Mouse (Mus musculus) hindbrain, embryonic 13.5 days (tissue): ENCODE results near the gene Gm42688. TPM values are rescaled to one million over a fixed set of nuclear protein-coding genes. Genes with fewer than 3 reads are reported as not detected.

ENCODE experiments used
- ATAC-seq: fragments of 200-750 bp; cut with Nextera tagmentation; 2 replicates; pipeline ENCODE4 v1.8.0; 2017; ENCODE audit warnings: moderate TSS enrichment; ENCODE audit not compliant: low FRiP score
- H3K27ac ChIP-seq: fragments of 300-500 bp; sonication (generic); 2 replicates; pipeline ENCODE4 v1.5.1; 2015; ENCODE audit warnings: inconsistent platforms, mild to moderate bottlenecking, moderate library complexity
- H3K27me3 ChIP-seq: fragments of 300-500 bp; sonication (generic); 2 replicates; pipeline ENCODE4 v1.6.1; 2015; ENCODE audit warnings: mild to moderate bottlenecking, inconsistent platforms
- H3K36me3 ChIP-seq: fragments of 300-500 bp; sonication (generic); 2 replicates; pipeline ENCODE4 v1.6.1; 2015; ENCODE audit warnings: mild to moderate bottlenecking, inconsistent platforms
- H3K4me1 ChIP-seq: fragments of 300-500 bp; sonication (generic); replicated peaks from 2 replicates; pipeline ENCODE4 v1.6.1; 2015; ENCODE audit warnings: inconsistent platforms
- H3K4me2 ChIP-seq: fragments of 300-500 bp; sonication (generic); 2 replicates; pipeline ENCODE4 v1.6.1; 2015; ENCODE audit warnings: inconsistent platforms, mild to moderate bottlenecking, moderate library complexity
- H3K4me3 ChIP-seq: fragments of 300-500 bp; sonication (generic); 2 replicates; pipeline ENCODE4 v1.5.1; 2015; ENCODE audit warnings: mild to moderate bottlenecking, inconsistent platforms
- H3K9ac ChIP-seq: fragments of 300-500 bp; sonication (generic); 2 replicates; pipeline ENCODE4 v1.6.1; 2015; ENCODE audit warnings: mild to moderate bottlenecking, inconsistent platforms
- H3K9me3 ChIP-seq: fragments of 300-500 bp; sonication (generic); 2 replicates; pipeline ENCODE4 v1.6.1; 2016; ENCODE audit warnings: inconsistent platforms
- WGBS: fragments of 180-500 bp; shearing (Covaris S2); methylation state at CpG from one replicate; pipeline ENCODE4 v1.1.7; 2015; 5-methylcytosine and 5-hydroxymethylcytosine counted together
- polyA plus RNA-seq: library from polyadenylated mRNA; unstranded; fragments of >200 nt; fragmentation: Nextera tagmentation; extraction: Ambion mirVana; gene quantifications from 2 replicates; pipeline ENCODE4 v1.2.1, GENCODE M21; 2015

Gene Gm42688
- polyA plus RNA-seq, 1 experiment from 2014 or later, result 4.0 TPM

DNA sequence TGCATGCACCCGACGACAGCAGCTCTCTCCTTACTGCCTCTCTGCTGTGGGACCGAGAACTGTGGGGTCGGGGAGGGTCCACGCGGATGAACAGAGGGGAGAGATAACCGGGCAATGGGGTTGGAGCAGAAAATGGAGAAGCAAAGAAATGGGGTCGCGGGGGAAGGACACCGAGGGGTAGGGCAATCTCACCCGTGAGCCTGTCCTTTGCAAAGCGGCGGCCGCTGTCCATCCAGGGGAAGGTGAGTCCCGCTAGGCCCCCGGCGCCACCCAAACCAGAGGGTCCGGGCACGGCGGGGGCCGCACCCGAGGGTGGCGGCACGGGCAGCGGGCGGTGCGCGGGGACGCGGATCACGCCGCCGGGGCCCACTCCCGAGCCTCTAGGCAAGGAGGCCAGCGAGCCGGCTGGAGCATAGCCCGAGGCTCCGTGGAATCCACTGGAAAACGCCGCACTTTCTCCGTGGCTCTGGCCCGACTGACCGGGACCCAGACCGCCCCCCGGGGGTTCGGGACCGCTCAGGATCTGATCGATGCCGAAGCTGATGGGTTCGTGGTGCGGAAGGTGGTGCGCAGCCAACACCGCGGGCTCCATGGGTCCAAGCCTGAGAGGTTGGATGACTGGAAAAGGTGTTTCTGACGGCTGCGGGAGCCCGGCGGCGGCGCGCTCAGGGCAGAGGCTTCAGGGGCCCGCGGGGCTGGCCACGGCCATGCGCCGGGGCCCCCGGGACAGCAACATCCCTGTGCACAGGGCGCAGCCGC, 31.8 kb upstream of the Gm42688 start:
- no peaks in the 10 kb centered on the region for H3K36me3 ChIP-seq
- H3K27ac ChIP-seq, result no peak overlapping the region
- H3K27me3 ChIP-seq, result peaks cover 99% of the 10 kb centered on the region
- no peak overlapping the region for H3K9ac ChIP-seq
- WGBS, result 2% methylated on average over 66 of the region's 69 CpGs
- peak overlapping the region; percentile 11; the same call in 1 of the 2 replicates for H3K4me2 ChIP-seq
- peaks cover 28% of the 10 kb centered on the region for H3K4me1 ChIP-seq
- no peak for ATAC-seq
- H3K4me3 ChIP-seq, result peak overlapping the region; percentile 21
- H3K9me3 ChIP-seq, result no peaks in the 10 kb centered on the region

DNA sequence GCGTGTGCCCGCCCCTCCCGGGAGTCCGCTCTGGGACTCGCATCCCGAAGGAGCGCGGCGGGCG, 31.3 kb upstream of the Gm42688 start, which contains the start of gene Tlx2:
Tlx2 (minus strand) TSS at position 47 of the 64 bp plus-strand sequence.
- Histone ChIP-seq H3K27me3 (peaks cover 99% of the 10 kb centered on the region), H3K9ac (no peak within 1 kb of the TSS), H3K4me1 (peaks cover 28% of the 10 kb centered on the region), H3K36me3 (no peaks in the 10 kb centered on the region), H3K4me3 (peak within 1 kb of the TSS; percentile 23), H3K9me3 (no peaks in the 10 kb centered on the region), H3K4me2 (peak within 1 kb of the TSS; percentile 11; the same call in 1 of the 2 replicates), H3K27ac (no peak within 1 kb of the TSS)
- no peak for ATAC-seq
- WGBS, result 0% methylated on average over 9 of the region's 10 CpGs

GRCm38 (mm10) chr6:83070311-83071219, 30.9 kb upstream of the Gm42688 start:
- ATAC-seq, result no peak; the same call in 1 of the 2 replicates
- Histone ChIP-seq H3K27me3 (peaks cover 99% of the 10 kb centered on the region), H3K4me2 (peak overlapping the region; percentile 11; the same call in 1 of the 2 replicates), H3K27ac (no peak overlapping the region), H3K9ac (no peak overlapping the region), H3K4me3 (peak overlapping the region; percentile 21), H3K9me3 (no peaks in the 10 kb centered on the region), H3K4me1 (peaks cover 28% of the 10 kb centered on the region), H3K36me3 (no peaks in the 10 kb centered on the region)
- WGBS, result under 1% methylated on average over 56 of the region's 58 CpGs

DNA sequence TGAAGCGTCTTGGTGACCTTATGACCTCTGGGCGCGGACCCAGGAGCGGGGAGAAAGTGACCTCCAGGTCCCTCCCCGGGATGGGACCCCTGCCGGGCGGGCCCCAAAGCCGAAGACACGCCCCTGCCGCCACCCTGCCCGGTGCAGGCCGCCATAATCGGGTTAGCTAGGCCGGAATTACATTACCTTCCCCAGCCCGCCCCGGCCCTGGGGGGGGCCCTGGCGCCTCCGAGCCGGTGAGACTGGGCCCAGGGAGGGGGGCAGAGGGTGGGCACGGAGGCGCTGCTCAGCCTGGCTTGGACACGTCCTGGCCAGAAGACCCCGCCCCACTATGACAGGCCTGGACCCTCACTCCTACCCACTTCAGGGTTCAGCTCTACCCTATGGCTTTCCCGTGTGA, 30.2 kb upstream of the Gm42688 start:
- WGBS, result 0% methylated on average over 24 of the region's 24 CpGs
- no peak for ATAC-seq
- no peaks in the 10 kb centered on the region for H3K9me3 ChIP-seq
- peaks cover 28% of the 10 kb centered on the region for H3K4me1 ChIP-seq
- no peak overlapping the region for H3K4me2 ChIP-seq
- H3K9ac ChIP-seq, result no peak overlapping the region
- H3K27me3 ChIP-seq, result peaks cover 99% of the 10 kb centered on the region
- 0 out of 2 replicates have a peak overlapping the region, but pooled peaks have one; percentile 4 for H3K4me3 ChIP-seq
- no peak overlapping the region for H3K27ac ChIP-seq
- no peaks in the 10 kb centered on the region for H3K36me3 ChIP-seq

DNA sequence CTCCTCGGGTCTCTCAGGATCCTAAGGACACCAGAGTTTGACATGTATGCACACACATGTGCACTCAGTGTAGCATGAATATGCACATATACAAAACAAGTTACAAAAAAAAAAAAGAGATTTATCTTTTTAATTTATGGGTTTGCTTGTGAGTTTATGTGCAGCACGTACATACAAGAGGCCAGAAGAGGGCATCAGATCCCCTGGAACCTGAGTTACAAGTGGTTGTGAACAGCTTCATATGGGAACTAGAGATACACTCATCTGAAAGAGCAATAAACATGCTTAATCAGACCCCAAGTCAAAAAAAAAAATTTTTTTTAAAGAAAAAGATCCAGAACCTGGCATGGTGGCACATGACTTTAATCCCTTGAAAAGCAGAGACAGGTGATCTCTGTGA, 26.4 kb upstream of the Gm42688 start:
- no peak overlapping the region for H3K9ac ChIP-seq

DNA sequence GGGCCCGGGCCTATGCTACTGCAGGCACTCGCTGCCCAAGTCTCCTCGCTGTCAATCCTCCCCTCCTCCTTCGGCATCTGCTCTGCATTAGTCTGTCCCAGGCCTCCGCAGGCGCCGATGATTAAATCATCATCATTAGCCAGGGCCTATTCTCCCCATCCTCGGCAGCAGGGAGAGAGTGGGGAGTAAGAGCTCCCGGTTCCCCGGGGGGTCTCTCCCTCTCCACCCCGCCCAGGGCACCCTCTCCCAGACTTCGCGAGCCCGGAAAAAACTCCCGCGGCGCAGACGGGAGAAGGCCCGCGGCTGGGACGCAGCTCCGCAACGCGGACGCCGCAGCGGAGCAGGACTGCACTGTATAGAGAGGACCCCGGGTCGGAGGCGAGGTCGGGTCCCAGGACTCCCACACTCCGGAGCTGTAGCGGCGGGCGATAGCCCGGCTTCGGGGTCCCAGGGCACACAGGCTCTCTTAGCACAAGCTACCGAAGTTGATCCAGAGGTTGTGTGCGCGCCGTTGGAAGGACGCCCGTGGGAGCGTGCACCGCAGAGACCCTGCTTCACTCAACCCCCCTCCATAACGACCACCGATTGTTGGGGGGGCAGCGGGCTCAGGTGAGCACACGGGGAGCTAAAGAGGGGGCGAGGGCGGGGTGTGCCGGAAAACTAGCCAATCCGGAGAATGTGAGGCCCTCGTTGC, 23.6 kb upstream of the Gm42688 start, which contains the start of gene Pcgf1:
Pcgf1 (plus strand) TSS at position 240 of the 694 bp plus-strand sequence.
- H3K4me3 ChIP-seq, result peak within 1 kb of the TSS; percentile 77
- WGBS, result under 1% methylated on average over 54 of the region's 54 CpGs
- peak within 1 kb of the TSS; percentile 94 for H3K27ac ChIP-seq
- peaks cover 56% of the 10 kb centered on the region for H3K27me3 ChIP-seq
- peak; percentile 84 for ATAC-seq
- H3K4me1 ChIP-seq, result peaks cover 25% of the 10 kb centered on the region
- H3K9ac ChIP-seq, result peak within 1 kb of the TSS; percentile 88
- peak within 1 kb of the TSS; percentile 94 for H3K4me2 ChIP-seq
- H3K36me3 ChIP-seq, result peaks cover 23% of the 10 kb centered on the region
- H3K9me3 ChIP-seq, result no peaks in the 10 kb centered on the region

More for the DNA sequence above, 26.4 kb upstream of the Gm42688 start:
- H3K4me3 ChIP-seq, result no peak overlapping the region
- H3K27me3 ChIP-seq, result peaks cover 72% of the 10 kb centered on the region
- no peak for ATAC-seq
- H3K4me1 ChIP-seq, result peaks cover 33% of the 10 kb centered on the region
- H3K9me3 ChIP-seq, result no peaks in the 10 kb centered on the region
- no peak overlapping the region for H3K4me2 ChIP-seq
- H3K36me3 ChIP-seq, result no peaks in the 10 kb centered on the region
- WGBS, result 25% methylated on average over 2 of the region's 2 CpGs
- no peak overlapping the region for H3K27ac ChIP-seq

- H3K9me3 ChIP-seq, result no peaks in the 10 kb centered on the region
- peak overlapping the region; percentile 77 for H3K4me3 ChIP-seq
- under 1% methylated on average over 46 of the region's 46 CpGs for WGBS
- H3K9ac ChIP-seq, result peak overlapping the region; percentile 88
- peak overlapping the region; percentile 94 for H3K4me2 ChIP-seq
- H3K27me3 ChIP-seq, result peaks cover 56% of the 10 kb centered on the region
- H3K27ac ChIP-seq, result peak overlapping the region; percentile 94
- peaks cover 23% of the 10 kb centered on the region for H3K36me3 ChIP-seq
- peak; percentile 95 for ATAC-seq
- peaks cover 25% of the 10 kb centered on the region for H3K4me1 ChIP-seq
Observed at GRCm38 (mm10) chr6:83078324-83078858, 23.0 kb upstream of the Gm42688 start.

GRCm38 (mm10) chr6:83080210-83080609, 21.2 kb upstream of the Gm42688 start:
- WGBS, result 93% methylated on average over 5 of the region's 5 CpGs
- Histone ChIP-seq H3K27me3 (peaks cover 56% of the 10 kb centered on the region), H3K4me3 (no peak overlapping the region), H3K4me1 (peaks cover 25% of the 10 kb centered on the region), H3K9me3 (no peaks in the 10 kb centered on the region), H3K36me3 (peaks cover 23% of the 10 kb centered on the region), H3K9ac (no peak overlapping the region), H3K27ac (no peak overlapping the region), H3K4me2 (0 out of 2 replicates have a peak overlapping the region, but pooled peaks have one; percentile 81)
- ATAC-seq, result no peak

GRCm38 (mm10) chr6:83083497-83083896, 17.9 kb upstream of the Gm42688 start:
- Histone ChIP-seq H3K4me1 (peaks cover 31% of the 10 kb centered on the region), H3K9me3 (no peaks in the 10 kb centered on the region), H3K9ac (no peak overlapping the region; the same call in 1 of the 2 replicates), H3K27ac (no peak overlapping the region), H3K4me2 (no peak overlapping the region), H3K36me3 (peaks cover 23% of the 10 kb centered on the region), H3K27me3 (peaks cover 68% of the 10 kb centered on the region), H3K4me3 (no peak overlapping the region)
- 13% methylated on average over 5 of the region's 5 CpGs for WGBS
- ATAC-seq, result no peak

- ATAC-seq, result no peak
- Histone ChIP-seq H3K4me3 (no peak overlapping the region), H3K27ac (no peak overlapping the region), H3K36me3 (peaks cover 23% of the 10 kb centered on the region), H3K9me3 (no peaks in the 10 kb centered on the region), H3K4me1 (peaks cover 23% of the 10 kb centered on the region), H3K27me3 (peaks cover 78% of the 10 kb centered on the region), H3K9ac (no peak overlapping the region), H3K4me2 (no peak overlapping the region)
- WGBS, result 5% methylated on average over 6 of the region's 6 CpGs
Observed at GRCm38 (mm10) chr6:83084477-83084876, 16.9 kb upstream of the Gm42688 start.

DNA sequence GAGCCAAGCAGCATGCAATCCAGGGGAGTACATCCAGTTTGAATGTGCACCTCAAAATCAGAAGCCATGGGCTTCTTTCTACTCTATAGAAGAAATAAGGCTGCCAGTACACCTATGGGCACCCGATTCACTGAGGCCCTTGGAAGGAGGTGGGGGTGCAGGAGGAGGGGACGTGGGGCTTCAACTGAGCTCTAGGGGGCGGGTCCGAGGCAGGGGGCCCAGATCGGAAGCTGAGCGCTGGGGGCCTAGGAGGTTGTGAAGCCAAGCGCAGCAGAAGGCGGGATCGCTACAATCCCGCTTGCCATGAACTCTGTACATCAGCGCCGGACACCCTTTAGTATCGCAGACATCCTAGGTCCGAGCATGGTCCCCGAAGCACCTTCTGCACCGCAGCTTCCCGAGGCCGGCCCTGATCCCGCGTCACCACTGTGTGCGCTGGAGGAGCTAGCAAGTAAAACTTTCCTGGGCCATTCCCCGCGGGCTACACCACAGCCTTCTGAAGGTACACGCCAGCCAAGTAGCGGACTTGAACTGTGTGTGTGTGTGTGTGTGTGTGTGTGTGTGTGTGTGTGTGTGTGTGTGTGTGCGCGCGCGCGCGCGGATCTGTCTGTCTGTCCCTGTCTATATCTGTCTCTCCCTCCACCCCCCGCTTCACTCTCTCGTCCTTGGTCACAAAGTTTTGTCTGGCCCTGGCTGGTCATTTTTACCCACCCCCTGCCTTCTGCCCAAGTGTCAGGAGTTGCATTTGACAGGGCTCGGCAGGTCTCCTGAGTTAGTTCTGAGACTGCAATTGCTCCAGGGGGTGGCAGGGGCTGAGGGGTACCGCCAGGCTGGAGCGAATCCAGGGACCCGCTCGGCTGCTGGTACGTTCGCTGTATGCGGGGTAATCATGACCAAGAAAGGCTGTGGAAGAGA, 15.0 kb upstream of the Gm42688 start, which contains the start of gene Lbx2:
Lbx2 (plus strand) TSS at position 247 of the 915 bp plus-strand sequence.
- peaks cover 97% of the 10 kb centered on the region for H3K27me3 ChIP-seq
- peaks cover 14% of the 10 kb centered on the region for H3K4me1 ChIP-seq
- H3K27ac ChIP-seq, result no peak within 1 kb of the TSS
- 4% methylated on average over 35 of the region's 42 CpGs for WGBS
- peaks cover 11% of the 10 kb centered on the region for H3K36me3 ChIP-seq
- H3K4me2 ChIP-seq, result no peak within 1 kb of the TSS; the same call in 1 of the 2 replicates
- H3K9me3 ChIP-seq, result no peaks in the 10 kb centered on the region
- H3K4me3 ChIP-seq, result peak within 1 kb of the TSS; percentile 17; the same call in 1 of the 2 replicates
- ATAC-seq, result no peak
- no peak within 1 kb of the TSS for H3K9ac ChIP-seq
